Mouse (Mus musculus): Measurements from ENCODE around the gene Lpp. TPM values are rescaled to one million over a fixed set of nuclear protein-coding genes. Genes with fewer than 3 reads are reported as not detected.

The Lpp gene
- polyA plus RNA-seq, 1 experiment from 2014 or later = 14.4 TPM

DNA sequence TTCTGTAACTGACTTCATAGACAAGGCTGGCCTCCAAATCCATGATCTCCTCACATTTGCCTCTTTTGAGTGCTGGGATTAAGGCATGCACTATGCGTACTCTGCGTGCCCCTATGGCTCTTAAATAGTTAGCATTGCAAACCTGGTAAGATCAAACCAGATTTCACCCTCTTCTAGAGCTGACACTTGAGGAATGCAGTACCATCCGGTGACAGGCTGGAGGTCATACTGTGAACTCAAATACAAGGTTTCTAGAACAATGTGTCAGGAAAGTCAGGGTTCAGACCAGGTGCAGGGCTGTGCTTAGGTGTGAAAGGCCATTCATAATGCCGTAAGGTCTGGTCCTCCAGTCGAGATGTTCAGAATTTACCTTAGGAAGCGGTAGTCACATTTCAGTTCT, 18.0 kb downstream of the Lpp start:
- H3K4me1 ChIP-seq (ENCODE audit: control insufficient read depth, insufficient read depth, low read length) = no peaks in the 10 kb centered on the region
- peaks cover 5% of the 10 kb centered on the region; the same call in 1 of the 2 replicates for H3K9me3 ChIP-seq (ENCODE audit: control insufficient read depth, low read length)
- 91% methylated on average over 6 of the region's 6 CpGs for WGBS
- H3K27ac ChIP-seq (ENCODE audit: low read depth, low read length) = no peak overlapping the region
- H3K36me3 ChIP-seq (ENCODE audit: control insufficient read depth, insufficient read depth, low read length) = no peaks in the 10 kb centered on the region
- H3K4me3 ChIP-seq (ENCODE audit: low read depth, low read length) = no peak overlapping the region
- H3K9ac ChIP-seq (ENCODE audit: low read length) = no peak overlapping the region
- ATAC-seq (ENCODE audit: low FRiP score) (no peak), DNase-seq (ENCODE audit: low spot score, missing footprints) (no peak)
- H3K4me2 ChIP-seq = no peak overlapping the region
- no peaks in the 10 kb centered on the region for H3K27me3 ChIP-seq (ENCODE audit: control insufficient read depth, insufficient read depth, low read length)

DNA sequence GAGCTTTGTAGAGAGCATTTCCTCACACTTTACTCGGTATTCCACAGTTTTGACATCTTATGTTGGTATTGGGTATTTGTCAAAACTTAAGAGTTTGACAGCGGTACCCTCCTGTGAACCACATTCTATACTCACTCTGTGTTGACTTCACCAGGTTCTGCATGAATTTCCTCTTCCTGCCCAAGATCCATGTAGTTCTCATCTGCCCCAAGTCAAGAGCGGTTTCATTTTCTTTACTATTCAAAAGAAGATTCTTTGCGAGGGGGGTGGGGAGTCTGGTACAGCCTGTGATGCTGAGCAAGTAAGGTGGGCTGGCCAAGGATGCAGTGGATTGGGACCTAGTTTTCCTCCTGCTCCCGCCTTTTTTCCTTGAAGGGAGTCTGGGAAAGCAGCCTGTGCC, 18.9 kb downstream of the Lpp start:
- Histone ChIP-seq H3K4me1 (ENCODE audit: control insufficient read depth, insufficient read depth, low read length) (no peaks in the 10 kb centered on the region), H3K27me3 (ENCODE audit: control insufficient read depth, insufficient read depth, low read length) (no peaks in the 10 kb centered on the region), H3K36me3 (ENCODE audit: control insufficient read depth, insufficient read depth, low read length) (no peaks in the 10 kb centered on the region), H3K9ac (ENCODE audit: low read length) (no peak overlapping the region), H3K27ac (ENCODE audit: low read depth, low read length) (no peak overlapping the region), H3K4me2 (no peak overlapping the region), H3K9me3 (ENCODE audit: control insufficient read depth, low read length) (no peaks in the 10 kb centered on the region), H3K4me3 (ENCODE audit: low read depth, low read length) (no peak overlapping the region)
- ATAC-seq (ENCODE audit: low FRiP score) (no peak), DNase-seq (ENCODE audit: low spot score, missing footprints) (no peak)
- 87% methylated on average over 5 of the region's 5 CpGs for WGBS

GRCm38 (mm10) chr16:24413059-24413458, 19.8 kb downstream of the Lpp start:
- H3K9me3 ChIP-seq (ENCODE audit: control insufficient read depth, low read length) = no peaks in the 10 kb centered on the region
- no peak overlapping the region for H3K27ac ChIP-seq (ENCODE audit: low read depth, low read length)
- H3K27me3 ChIP-seq (ENCODE audit: control insufficient read depth, insufficient read depth, low read length) = no peaks in the 10 kb centered on the region
- 87% methylated on average over 4 of the region's 4 CpGs for WGBS
- no peak overlapping the region for H3K9ac ChIP-seq (ENCODE audit: low read length)
- no peak overlapping the region for H3K4me3 ChIP-seq (ENCODE audit: low read depth, low read length)
- no peaks in the 10 kb centered on the region for H3K36me3 ChIP-seq (ENCODE audit: control insufficient read depth, insufficient read depth, low read length)
- ATAC-seq (ENCODE audit: low FRiP score) (no peak), DNase-seq (ENCODE audit: low spot score, missing footprints) (no peak)
- no peaks in the 10 kb centered on the region for H3K4me1 ChIP-seq (ENCODE audit: control insufficient read depth, insufficient read depth, low read length)
- H3K4me2 ChIP-seq = no peak overlapping the region

GRCm38 (mm10) chr16:24418022-24418421, 24.7 kb downstream of the Lpp start:
- Histone ChIP-seq H3K27me3 (ENCODE audit: control insufficient read depth, insufficient read depth, low read length) (no peaks in the 10 kb centered on the region), H3K9ac (ENCODE audit: low read length) (no peak overlapping the region), H3K4me1 (ENCODE audit: control insufficient read depth, insufficient read depth, low read length) (peaks cover 7% of the 10 kb centered on the region), H3K9me3 (ENCODE audit: control insufficient read depth, low read length) (no peaks in the 10 kb centered on the region), H3K4me3 (ENCODE audit: low read depth, low read length) (no peak overlapping the region), H3K4me2 (no peak overlapping the region), H3K27ac (ENCODE audit: low read depth, low read length) (no peak overlapping the region), H3K36me3 (ENCODE audit: control insufficient read depth, insufficient read depth, low read length) (no peaks in the 10 kb centered on the region)
- DNase-seq (ENCODE audit: low spot score, missing footprints) (no peak), ATAC-seq (ENCODE audit: low FRiP score) (no peak)
- 79% methylated on average over 4 of the region's 4 CpGs for WGBS

GRCm38 (mm10) chr16:24420603-24421120, 27.4 kb downstream of the Lpp start:
- Histone ChIP-seq H3K4me1 (ENCODE audit: control insufficient read depth, insufficient read depth, low read length) (peaks cover 11% of the 10 kb centered on the region), H3K27ac (ENCODE audit: low read depth, low read length) (no peak overlapping the region), H3K36me3 (ENCODE audit: control insufficient read depth, insufficient read depth, low read length) (no peaks in the 10 kb centered on the region), H3K4me3 (ENCODE audit: low read depth, low read length) (no peak overlapping the region), H3K9ac (ENCODE audit: low read length) (no peak overlapping the region), H3K27me3 (ENCODE audit: control insufficient read depth, insufficient read depth, low read length) (no peaks in the 10 kb centered on the region), H3K9me3 (ENCODE audit: control insufficient read depth, low read length) (no peaks in the 10 kb centered on the region), H3K4me2 (no peak overlapping the region)
- ATAC-seq (ENCODE audit: low FRiP score) = no peak
- 79% methylated on average over 5 of the region's 5 CpGs for WGBS
- DNase-seq (ENCODE audit: low spot score, missing footprints) = no peak

GRCm38 (mm10) chr16:24421687-24422418, 28.5 kb downstream of the Lpp start:
- Histone ChIP-seq H3K27ac (ENCODE audit: low read depth, low read length) (no peak overlapping the region), H3K27me3 (ENCODE audit: control insufficient read depth, insufficient read depth, low read length) (no peaks in the 10 kb centered on the region), H3K4me3 (ENCODE audit: low read depth, low read length) (no peak overlapping the region), H3K36me3 (ENCODE audit: control insufficient read depth, insufficient read depth, low read length) (no peaks in the 10 kb centered on the region), H3K9ac (ENCODE audit: low read length) (no peak overlapping the region), H3K9me3 (ENCODE audit: control insufficient read depth, low read length) (no peaks in the 10 kb centered on the region), H3K4me2 (no peak overlapping the region), H3K4me1 (ENCODE audit: control insufficient read depth, insufficient read depth, low read length) (peaks cover 11% of the 10 kb centered on the region)
- 74% methylated on average over 4 of the region's 4 CpGs for WGBS
- peak; percentile 48; the same call in 1 of the 2 replicates for ATAC-seq (ENCODE audit: low FRiP score)
- no peak for DNase-seq (ENCODE audit: low spot score, missing footprints)

DNA sequence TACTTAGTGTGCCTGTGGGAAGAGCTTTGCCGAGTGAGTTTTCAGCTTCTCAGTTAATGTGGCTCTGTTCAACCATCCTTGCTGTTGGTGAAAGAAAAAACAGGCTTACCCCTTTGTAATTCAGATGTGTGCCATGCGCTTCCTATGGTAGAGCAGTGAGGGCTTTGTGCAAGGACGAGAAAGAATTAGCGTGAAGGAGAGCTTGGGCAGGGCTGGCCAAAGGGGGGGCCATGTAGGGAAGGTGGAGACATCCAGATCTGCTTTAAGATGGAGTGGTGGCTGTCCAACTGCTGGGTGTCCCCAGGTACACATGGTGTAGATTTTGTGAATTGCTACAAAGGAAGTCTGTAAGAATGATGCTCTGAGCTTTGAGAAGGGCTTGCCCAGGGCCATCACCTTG, 29.9 kb downstream of the Lpp start:
- peaks cover 11% of the 10 kb centered on the region for H3K4me1 ChIP-seq (ENCODE audit: control insufficient read depth, insufficient read depth, low read length)
- H3K9me3 ChIP-seq (ENCODE audit: control insufficient read depth, low read length) = no peaks in the 10 kb centered on the region
- no peak overlapping the region for H3K4me2 ChIP-seq
- WGBS = 33% methylated on average over 4 of the region's 4 CpGs
- ATAC-seq (ENCODE audit: low FRiP score) = peak; percentile 54; the same call in 1 of the 2 replicates
- H3K27ac ChIP-seq (ENCODE audit: low read depth, low read length) = no peak overlapping the region
- DNase-seq (ENCODE audit: low spot score, missing footprints) = no peak
- H3K27me3 ChIP-seq (ENCODE audit: control insufficient read depth, insufficient read depth, low read length) = no peaks in the 10 kb centered on the region
- no peak overlapping the region for H3K9ac ChIP-seq (ENCODE audit: low read length)
- H3K36me3 ChIP-seq (ENCODE audit: control insufficient read depth, insufficient read depth, low read length) = no peaks in the 10 kb centered on the region
- H3K4me3 ChIP-seq (ENCODE audit: low read depth, low read length) = no peak overlapping the region

- H3K4me3 ChIP-seq (ENCODE audit: low read depth, low read length) = no peak overlapping the region
- no peaks in the 10 kb centered on the region for H3K36me3 ChIP-seq (ENCODE audit: control insufficient read depth, insufficient read depth, low read length)
- no peak for ATAC-seq (ENCODE audit: low FRiP score)
- no peak overlapping the region for H3K27ac ChIP-seq (ENCODE audit: low read depth, low read length)
- no peaks in the 10 kb centered on the region for H3K27me3 ChIP-seq (ENCODE audit: control insufficient read depth, insufficient read depth, low read length)
- DNase-seq (ENCODE audit: low spot score, missing footprints) = no peak
- H3K4me1 ChIP-seq (ENCODE audit: control insufficient read depth, insufficient read depth, low read length) = peaks cover 11% of the 10 kb centered on the region
- WGBS = 80% methylated on average over 4 of the region's 4 CpGs
- no peak overlapping the region for H3K4me2 ChIP-seq
- H3K9me3 ChIP-seq (ENCODE audit: control insufficient read depth, low read length) = no peaks in the 10 kb centered on the region
- no peak overlapping the region for H3K9ac ChIP-seq (ENCODE audit: low read length)
Observed at GRCm38 (mm10) chr16:24423751-24424150, 30.4 kb downstream of the Lpp start.

- WGBS = 81% methylated on average over 12 of the region's 12 CpGs
- no peak overlapping the region for H3K4me2 ChIP-seq
- peaks cover 11% of the 10 kb centered on the region for H3K4me1 ChIP-seq (ENCODE audit: control insufficient read depth, insufficient read depth, low read length)
- no peaks in the 10 kb centered on the region for H3K27me3 ChIP-seq (ENCODE audit: control insufficient read depth, insufficient read depth, low read length)
- no peak overlapping the region for H3K27ac ChIP-seq (ENCODE audit: low read depth, low read length)
- no peak overlapping the region for H3K9ac ChIP-seq (ENCODE audit: low read length)
- no peak overlapping the region for H3K4me3 ChIP-seq (ENCODE audit: low read depth, low read length)
- H3K9me3 ChIP-seq (ENCODE audit: control insufficient read depth, low read length) = no peaks in the 10 kb centered on the region
- no peaks in the 10 kb centered on the region for H3K36me3 ChIP-seq (ENCODE audit: control insufficient read depth, insufficient read depth, low read length)
- ATAC-seq (ENCODE audit: low FRiP score) = no peak
- no peak for DNase-seq (ENCODE audit: low spot score, missing footprints)
Observed at GRCm38 (mm10) chr16:24424356-24424977, 31.2 kb downstream of the Lpp start.

All from midbrain, embryonic 11.5 days (tissue).